ENCODE assay signal across 7 mouse cellular contexts in genomic region chr1:185454144-185454543, GRCm38 (mm10). TPM values are rescaled to one million over a fixed set of nuclear protein-coding genes. Genes with fewer than 3 reads are reported as not detected.
DNase-seq lines count a peak whose midpoint lies in the region; ATAC-seq and TF ChIP-seq lines count a peak whose summit lies in the region.

No protein-coding gene starts in this region.

- H3K4me3 ChIP-seq in E14TG2a.4 (replicated peaks; ENCODE audit: low read length): peak overlapping the region; percentile 84
- peak overlapping the region; percentile 53 for H3K4me3 ChIP-seq in ES-Bruce4 (ENCODE audit: low read depth, low read length)
- peak overlapping the region; percentile 60 for H3K4me3 ChIP-seq in hindbrain, embryonic 10.5 days
- peak overlapping the region; percentile 81 for H3K4me3 ChIP-seq in liver, embryonic 16.5 days (ENCODE audit: low read depth, low read length)

- no peak overlapping the region for H3K27ac ChIP-seq in ES-Bruce4 (ENCODE audit: insufficient read depth, low read length)
- peak overlapping the region; percentile 70; the same call in 1 of the 2 replicates for H3K27ac ChIP-seq in hindbrain, embryonic 10.5 days
- peak overlapping the region; percentile 97 for H3K27ac ChIP-seq in liver, embryonic 16.5 days (ENCODE audit: low read length)

- H3K4me2 ChIP-seq in liver, embryonic 16.5 days (ENCODE audit: low read depth, low read length): peak overlapping the region; percentile 62

- no peak for TF ChIP-seq EP300 in ES-Bruce4 (IDR thresholded peaks at IDR 0.05; ENCODE audit: insufficient read depth, low read depth, low read length)

- TF ChIP-seq POLR2A in ES-Bruce4 (IDR thresholded peaks at IDR 0.05; ENCODE audit: insufficient read depth, low read length): no peak

- TF ChIP-seq CTCF in E14TG2a.4 (conservative IDR thresholded peaks at IDR 0.05; ENCODE audit: low read length): no peak
- TF ChIP-seq CTCF in ES-Bruce4 (IDR thresholded peaks at IDR 0.05; ENCODE audit: low read depth, low read length): no peak

- DNase-seq in hindbrain, embryonic 10.5 days (ENCODE audit: low spot score): no peak
- DNase-seq in adrenal gland, adult (ENCODE audit: inconsistent age in 2 of 2, low spot score in 1 of 2): no peak
- DNase-seq in right cerebral cortex, postnatal 14 days: no peak
- DNase-seq in right cerebral cortex, postnatal 36 days (ENCODE audit: low spot score in 2 of 2): no peak

- no peak for ATAC-seq in liver, embryonic 16.5 days (ENCODE audit: low read depth)

- peaks cover 47% of the 10 kb centered on the region for H3K27me3 ChIP-seq in E14TG2a.4 (ENCODE audit: insufficient read depth, low read length)
- peaks cover 7% of the 10 kb centered on the region; the same call in 1 of the 2 replicates for H3K27me3 ChIP-seq in ES-Bruce4 (ENCODE audit: control insufficient read depth, insufficient read depth, low read length, poor library complexity, severe bottlenecking)
- H3K27me3 ChIP-seq in hindbrain, embryonic 10.5 days (ENCODE audit: insufficient read depth, poor library complexity, severe bottlenecking): peaks cover 51% of the 10 kb centered on the region
- H3K27me3 ChIP-seq in liver, embryonic 16.5 days (ENCODE audit: control insufficient read depth, insufficient read depth, low read depth, low read length): no peaks in the 10 kb centered on the region

- no peak overlapping the region for H3K9ac ChIP-seq in ES-Bruce4 (ENCODE audit: low read depth, poor library complexity, severe bottlenecking)
- H3K9ac ChIP-seq in liver, embryonic 16.5 days (ENCODE audit: low read depth, low read length): peak overlapping the region; percentile 68

- peaks cover 15% of the 10 kb centered on the region for H3K4me1 ChIP-seq in E14TG2a.4 (replicated peaks; ENCODE audit: low read depth, low read length)
- H3K4me1 ChIP-seq in ES-Bruce4 (ENCODE audit: control insufficient read depth, insufficient read depth, low read length): no peaks in the 10 kb centered on the region
- peaks cover 18% of the 10 kb centered on the region for H3K4me1 ChIP-seq in hindbrain, embryonic 10.5 days (replicated peaks)
- peaks cover 70% of the 10 kb centered on the region for H3K4me1 ChIP-seq in liver, embryonic 16.5 days (ENCODE audit: control insufficient read depth, low read depth, low read length)

- H3K9me3 ChIP-seq in E14TG2a.4 (ENCODE audit: low read length) (no peaks in the 10 kb centered on the region), ES-Bruce4 (replicated peaks; ENCODE audit: control insufficient read depth, insufficient read depth, low read length, poor library complexity, severe bottlenecking) (no peaks in the 10 kb centered on the region)
- H3K9me3 ChIP-seq in hindbrain, embryonic 10.5 days: no peaks in the 10 kb centered on the region
- no peaks in the 10 kb centered on the region for H3K9me3 ChIP-seq in liver, embryonic 16.5 days (replicated peaks; ENCODE audit: control insufficient read depth, low read length)

- H3K36me3 ChIP-seq in E14TG2a.4 (ENCODE audit: insufficient read depth, low read length): no peaks in the 10 kb centered on the region
- no peaks in the 10 kb centered on the region for H3K36me3 ChIP-seq in ES-Bruce4 (ENCODE audit: control insufficient read depth, insufficient read depth, low read length, poor library complexity, severe bottlenecking)
- H3K36me3 ChIP-seq in hindbrain, embryonic 10.5 days: no peaks in the 10 kb centered on the region
- H3K36me3 ChIP-seq in liver, embryonic 16.5 days (ENCODE audit: control insufficient read depth, insufficient read depth): peaks cover 15% of the 10 kb centered on the region

- WGBS in hindbrain, embryonic 10.5 days: 44% methylated on average over 4 of the region's 4 CpGs
- WGBS in liver, embryonic 16.5 days (ENCODE audit: insufficient replicate concordance): 13% methylated on average over 4 of the region's 4 CpGs

RNA-seq across cellular contexts. Expression of gene Slc30a10, which starts 0.5 kb away (rescaled TPM):
- not detected in 2 replicates for polyA plus RNA-seq in ES-Bruce4 (2011; ENCODE audit: insufficient read depth, insufficient read length, low read depth, missing spikeins)
- 1.3 and 1.6 TPM in 2 replicates for polyA plus RNA-seq in hindbrain, embryonic 10.5 days (2016; fragmentation: Nextera tagmentation; extraction: Ambion mirVana)
- 13.0 and 15.6 TPM in 2 replicates for polyA plus RNA-seq in liver, embryonic 16.5 days (2015; fragmentation: Nextera tagmentation; extraction: Ambion mirVana)
